Mouse (Mus musculus): ENCODE measurements around the gene Twist1.

DNA sequence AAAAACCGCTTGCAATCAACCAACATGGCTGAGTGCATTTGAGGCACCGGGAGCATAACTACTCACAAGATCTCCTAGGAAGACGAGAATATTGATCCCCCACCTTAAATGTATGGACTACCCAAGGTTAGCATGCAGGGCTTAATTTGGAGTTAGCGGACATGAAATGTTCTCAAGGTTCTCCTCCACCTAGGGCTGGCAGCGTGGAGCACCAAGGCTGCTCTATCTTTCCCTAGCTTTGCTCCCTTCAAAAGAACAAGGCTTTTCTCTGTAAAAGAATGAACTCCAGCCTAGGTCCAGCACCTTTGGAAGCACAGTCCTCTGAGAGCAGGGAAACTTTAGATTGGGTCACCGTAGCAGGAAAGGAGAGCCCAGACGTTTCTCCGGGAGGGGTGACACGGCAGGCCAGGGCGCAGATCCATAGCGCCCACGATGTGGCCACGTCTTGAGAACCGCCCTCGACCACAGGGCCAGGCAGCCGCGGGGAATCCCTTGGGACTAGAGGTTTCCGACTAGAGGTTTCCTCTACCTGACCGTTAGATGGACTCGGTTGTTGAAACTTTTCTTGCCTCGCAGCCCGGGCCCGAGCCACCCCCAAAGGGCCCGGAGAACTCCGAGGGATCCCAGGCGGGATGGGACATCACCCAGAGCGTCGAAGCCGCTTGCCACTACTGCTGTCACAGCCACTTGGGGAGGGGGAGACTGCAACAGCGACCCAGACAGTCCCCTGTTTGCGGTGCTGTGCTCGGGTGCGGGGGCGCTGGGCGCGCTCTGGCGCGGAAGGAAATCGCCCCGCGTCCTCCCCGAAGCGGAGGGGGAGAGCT is 683 bp upstream of the Twist1 start:
- no peak for TF ChIP-seq CTCF (IDR thresholded peaks at IDR 0.05; ENCODE audit: control insufficient read depth, insufficient read depth, low read length)
- TF ChIP-seq POLR2A (IDR thresholded peaks at IDR 0.05; ENCODE audit: borderline replicate concordance, control insufficient read depth, low read depth, low read length): no peak
